9 mouse cellular contexts compared by ENCODE assay signal in the genomic region with DNA sequence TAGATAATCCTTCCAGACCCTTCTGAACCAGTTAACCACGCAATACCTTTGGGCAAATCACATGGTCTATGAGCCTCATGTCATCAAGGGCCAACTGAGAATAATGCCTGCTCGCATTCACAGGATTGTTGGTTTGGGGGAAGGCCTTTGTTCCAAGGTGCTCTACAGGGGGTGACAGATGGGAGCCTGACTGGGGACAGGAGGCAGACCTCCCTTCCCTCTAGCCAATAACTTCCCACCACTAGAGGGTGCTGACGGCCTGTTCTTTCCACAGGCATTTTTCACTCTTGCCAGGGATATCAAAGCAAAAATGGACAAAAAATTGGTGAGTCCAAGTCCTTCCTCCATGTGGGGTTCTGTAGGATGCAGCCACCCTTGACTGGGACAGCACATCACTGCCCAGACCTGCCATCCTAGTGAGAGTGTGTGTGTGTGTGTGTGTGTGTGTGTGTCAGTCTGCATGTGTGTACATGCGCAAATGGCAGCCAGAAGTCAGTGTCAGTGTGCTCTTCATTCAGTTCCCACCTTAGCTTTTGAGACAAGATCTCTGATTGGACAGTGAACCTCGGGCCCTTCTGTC. TPM values are rescaled to one million over a fixed set of nuclear protein-coding genes. Genes with fewer than 3 reads are reported as not detected.
A peak's percentile ranks its signal among the peaks of the same experiment; 100 is the strongest.
DNase-seq lines count a peak whose midpoint lies in the region; ATAC-seq and TF ChIP-seq lines count a peak whose summit lies in the region.
"Had no signal": no experiment of that assay in that cellular context is flagged by ENCODE, and none has a peak within 500 bp of the region (broad histone marks: within the 10 kb centered on the region; RNA-seq: fewer than 3 reads in every experiment).

No protein-coding gene starts in this region.

- no peak overlapping the region for H3K27ac ChIP-seq in MEL (ENCODE audit: control insufficient read depth, low read depth, low read length)
- no peak overlapping the region for H3K27ac ChIP-seq in forebrain, embryonic 11.5 days (ENCODE audit: low read depth, low read length)

- intact Hi-C loops in heart, postnatal 14 days (cut with DNase I), result loop anchor here (2.0 to 5.0 kb wide), 4 partner anchors 45 to 189 kb away; a partner anchor contains a TSS

- no peak overlapping the region for H3K4me2 ChIP-seq in forebrain, embryonic 11.5 days (ENCODE audit: low read depth, low read length, severe bottlenecking)

- TF ChIP-seq RAD21 in MEL (IDR thresholded peaks at IDR 0.05; ENCODE audit: low read depth, low read length), result peak; percentile 59

- no peaks in the 10 kb centered on the region; a peak in 1 of 4 replicates for H3K4me1 ChIP-seq in MEL (ENCODE audit: control insufficient read depth in 1 of 2, insufficient read depth in 2 of 2, low read length in 2 of 2)
- H3K4me1 ChIP-seq in forebrain, embryonic 11.5 days (replicated peaks; ENCODE audit: control insufficient read depth, insufficient read depth, low read length), result no peaks in the 10 kb centered on the region
- no peaks in the 10 kb centered on the region for H3K4me1 ChIP-seq in lung, adult 2 months (ENCODE audit: control insufficient read depth, insufficient read depth, low read length)

- H3K9me3 ChIP-seq in MEL (replicated peaks; ENCODE audit: insufficient read depth, low read length), result no peaks in the 10 kb centered on the region
- no peaks in the 10 kb centered on the region for H3K9me3 ChIP-seq in forebrain, embryonic 11.5 days (ENCODE audit: control insufficient read depth, low read length)

- no peak overlapping the region for H3K4me3 ChIP-seq in MEL (ENCODE audit: control insufficient read depth in 1 of 2, insufficient read depth in 1 of 2, low read depth in 2 of 2, low read length in 2 of 2)
- no peak overlapping the region for H3K4me3 ChIP-seq in forebrain, embryonic 11.5 days (ENCODE audit: low read depth, low read length)
- H3K4me3 ChIP-seq in lung, adult 2 months (replicated peaks; ENCODE audit: extremely low read depth, low read depth, low read length), result no peak overlapping the region

- H3K79me2 ChIP-seq in MEL (ENCODE audit: control insufficient read depth, insufficient read depth, low read length, poor library complexity), result no peaks in the 10 kb centered on the region

- H3K36me3 ChIP-seq in MEL (ENCODE audit: control insufficient read depth in 1 of 2, insufficient read depth in 2 of 2, low read length in 2 of 2), result peaks cover 0 to 3% of the 10 kb centered on the region in 2 experiments; a peak in 1 of 4 replicates
- H3K36me3 ChIP-seq in forebrain, embryonic 11.5 days (ENCODE audit: control insufficient read depth, insufficient read depth, low read length), result no peaks in the 10 kb centered on the region; the same call in 1 of the 2 replicates

- peak; percentile 64 for DNase-seq in MEL (ENCODE audit: low read depth, low spot score)
- DNase-seq in c-Kit-positive CD71-positive TER-119-negative erythroid progenitor cells, embryonic 14.5 days (ENCODE audit: low read depth), result peak; percentile 56
- peak; percentile 71 for DNase-seq in forebrain, embryonic 11.5 days (ENCODE audit: low spot score)
- peak; percentile 78 to 88 for DNase-seq in heart, postnatal 14 days
- peak; percentile 84 for DNase-seq in kidney, postnatal 4 days
- DNase-seq in lung, adult 2 months, result peak; percentile 69
- DNase-seq in thymus, postnatal 10 days (ENCODE audit: low spot score in 2 of 2), result peak; percentile 36 to 80

- ATAC-seq in forebrain, embryonic 11.5 days (replicated peaks; ENCODE audit: low FRiP score), result peak; percentile 62
- ATAC-seq in neutrophil, adult 5-6 weeks (ENCODE audit: extremely low read depth, insufficient number of reproducible peaks, low FRiP score, poor library complexity, severe bottlenecking), result peak; percentile 55

- no peaks in the 10 kb centered on the region for H3K27me3 ChIP-seq in MEL (ENCODE audit: control insufficient read depth in 1 of 2, insufficient read depth in 2 of 2, low read length in 2 of 2)
- no peaks in the 10 kb centered on the region for H3K27me3 ChIP-seq in forebrain, embryonic 11.5 days (ENCODE audit: control insufficient read depth, insufficient read depth, low read length)

- TF ChIP-seq POLR2A in MEL (IDR thresholded peaks at IDR 0.05; ENCODE audit: control insufficient read depth in 1 of 2, insufficient read depth in 1 of 2, low read depth in 1 of 2, low read length in 2 of 2, poor library complexity in 1 of 2), result no peak
- TF ChIP-seq POLR2A in lung, adult 2 months (IDR thresholded peaks at IDR 0.05; ENCODE audit: borderline replicate concordance, extremely low read depth, low read depth, low read length), result no peak

- TF ChIP-seq EP300 in MEL (IDR thresholded peaks at IDR 0.05; ENCODE audit: low read depth in 1 of 2, low read length in 2 of 2), result no peak

- no peak overlapping the region for H3K9ac ChIP-seq in MEL (ENCODE audit: control insufficient read depth, low read depth, low read length, poor library complexity, severe bottlenecking)
- H3K9ac ChIP-seq in forebrain, embryonic 11.5 days (ENCODE audit: low read length), result no peak overlapping the region

- 68% methylated on average over 5 of the region's 5 CpGs for WGBS in forebrain, embryonic 11.5 days
- WGBS in lung, adult 2 months, result 60% methylated on average over 5 of the region's 5 CpGs

- peak; percentile 45 to 66 (median 63) for TF ChIP-seq CTCF in MEL (IDR thresholded peaks at IDR 0.05 in 2 of 3, conservative IDR thresholded peaks at IDR 0.05 in 1 of 3; ENCODE audit: control insufficient read depth in 1 of 3, insufficient read depth in 1 of 3, low read depth in 2 of 3, low read length in 3 of 3, poor library complexity in 1 of 3, severe bottlenecking in 1 of 3)
- peak; percentile 80 for TF ChIP-seq CTCF in lung, adult 2 months (IDR thresholded peaks at IDR 0.05; ENCODE audit: insufficient read depth, low read length)

TF ChIP-seq in MEL, 35 proteins besides CTCF, POLR2A, EP300 and RAD21:
- no peak for TF ChIP-seq SIN3A (IDR thresholded peaks at IDR 0.05; ENCODE audit: low read length)
- TF ChIP-seq MAZ (IDR thresholded peaks at IDR 0.05; ENCODE audit: low read depth, low read length), result no peak
- no peak for TF ChIP-seq CHD2 (IDR thresholded peaks at IDR 0.05; ENCODE audit: low read length)
- 0 out of 2 replicates have a peak, but pooled peaks have one; percentile 41 for TF ChIP-seq ZC3H11A (IDR thresholded peaks at IDR 0.05; ENCODE audit: low read depth, low read length)
- peak; percentile 58 for TF ChIP-seq SMC3 (IDR thresholded peaks at IDR 0.05; ENCODE audit: low read depth, low read length)
- TF ChIP-seq NELFE (IDR thresholded peaks at IDR 0.05; ENCODE audit: low read depth, low read length), result no peak
- no peak for TF ChIP-seq USF2 (IDR thresholded peaks at IDR 0.05; ENCODE audit: borderline replicate concordance in 1 of 2, insufficient read depth in 1 of 2, low read depth in 1 of 2, low read length in 2 of 2)
- no peak for TF ChIP-seq MEF2A (IDR thresholded peaks at IDR 0.05; ENCODE audit: extremely low read depth, insufficient replicate concordance, low read depth, low read length, poor library complexity, severe bottlenecking)

RNA-seq across cellular contexts. Expression of a gene that starts 12.0 kb away (rescaled TPM):
- 0.04 TPM in 1 of 2 replicates, not detected in the other for total RNA-seq in MEL (2012; rRNA removed)
- polyA plus RNA-seq in MEL (2012; ENCODE audit: insufficient read depth in 1 of 2, insufficient read length in 2 of 2, low read depth in 1 of 2, low replicate concordance in 2 of 2, missing spikeins in 1 of 2), result under 1 TPM in 1 of 2 experiments, not detected in 1; 0.13 TPM
- not detected in 2 replicates for polyA plus RNA-seq in forebrain, embryonic 11.5 days (2014; fragmentation: Nextera tagmentation; extraction: Ambion mirVana)
- under 1 TPM in 1 of 2 experiments, not detected in 1; 0.17 TPM for total RNA-seq in heart, postnatal 14 days (2021)
- polyA plus RNA-seq in lung, adult 2 months (2012; rRNA removed), result 1.6 and 1.8 TPM in 2 replicates
- total RNA-seq in neutrophil, adult 5-6 weeks (2017), result 38.6 and 47.4 TPM in 2 replicates
- polyA plus RNA-seq: heart, embryonic 14.5 days had no signal

RNA-seq across cellular contexts. Expression of a gene that starts 16.4 kb away (rescaled TPM):
- total RNA-seq in MEL (2012; rRNA removed), result 95.2 and 97.4 TPM in 2 replicates
- 100 to 1,000 TPM in 1 of 2 experiments, not detected in 1; 139 TPM for polyA plus RNA-seq in MEL (2012; ENCODE audit: insufficient read depth in 1 of 2, insufficient read length in 2 of 2, low read depth in 1 of 2, low replicate concordance in 2 of 2, missing spikeins in 1 of 2)
- 90.5 and 110 TPM in 2 replicates for polyA plus RNA-seq in forebrain, embryonic 11.5 days (2014; fragmentation: Nextera tagmentation; extraction: Ambion mirVana)
- 10 to 100 TPM; 28.2 to 28.6 TPM for total RNA-seq in heart, postnatal 14 days (2021)
- 39.1 and 67.4 TPM in 2 replicates for polyA plus RNA-seq in lung, adult 2 months (2012; rRNA removed)
- 510 and 563 TPM in 2 replicates for total RNA-seq in neutrophil, adult 5-6 weeks (2017)

RNA-seq across cellular contexts. Expression of a gene that starts 35.2 kb away (rescaled TPM):
- not detected in 2 replicates for total RNA-seq in MEL (2012; rRNA removed)
- polyA plus RNA-seq in MEL (2012; ENCODE audit: insufficient read depth in 1 of 2, insufficient read length in 2 of 2, low read depth in 1 of 2, low replicate concordance in 2 of 2, missing spikeins in 1 of 2), result not detected
- 0.25 TPM in 1 of 2 replicates, not detected in the other for polyA plus RNA-seq in forebrain, embryonic 11.5 days (2014; fragmentation: Nextera tagmentation; extraction: Ambion mirVana)
- not detected for total RNA-seq in heart, postnatal 14 days (2021)
- 0.25 TPM in 1 of 2 replicates, not detected in the other for polyA plus RNA-seq in lung, adult 2 months (2012; rRNA removed)
- total RNA-seq in neutrophil, adult 5-6 weeks (2017), result 1.6 and 1.7 TPM in 2 replicates
- polyA plus RNA-seq: heart, embryonic 14.5 days had no signal

RNA-seq across cellular contexts. Expression of a gene that starts 36.0 kb away (rescaled TPM):
- not detected in 2 replicates for total RNA-seq in MEL (2012; rRNA removed)
- polyA plus RNA-seq in MEL (2012; ENCODE audit: insufficient read depth in 1 of 2, insufficient read length in 2 of 2, low read depth in 1 of 2, low replicate concordance in 2 of 2, missing spikeins in 1 of 2), result not detected
- polyA plus RNA-seq in forebrain, embryonic 11.5 days (2014; fragmentation: Nextera tagmentation; extraction: Ambion mirVana), result not detected in 2 replicates
- not detected for total RNA-seq in heart, postnatal 14 days (2021)
- not detected in 2 replicates for polyA plus RNA-seq in lung, adult 2 months (2012; rRNA removed)
- total RNA-seq in neutrophil, adult 5-6 weeks (2017), result not detected in 2 replicates
- polyA plus RNA-seq: heart, embryonic 14.5 days had no signal

RNA-seq across cellular contexts. Expression of a gene that starts 42.1 kb away (rescaled TPM):
- 42.2 and 45.5 TPM in 2 replicates for total RNA-seq in MEL (2012; rRNA removed)
- polyA plus RNA-seq in MEL (2012; ENCODE audit: insufficient read depth in 1 of 2, insufficient read length in 2 of 2, low read depth in 1 of 2, low replicate concordance in 2 of 2, missing spikeins in 1 of 2), result 10 to 100 TPM in 1 of 2 experiments, not detected in 1; 45.9 TPM
- polyA plus RNA-seq in forebrain, embryonic 11.5 days (2014; fragmentation: Nextera tagmentation; extraction: Ambion mirVana), result 74.2 and 76.0 TPM in 2 replicates
- total RNA-seq in heart, postnatal 14 days (2021), result 10 to 100 TPM; 21.4 to 24.4 TPM
- polyA plus RNA-seq in lung, adult 2 months (2012; rRNA removed), result 35.9 and 50.0 TPM in 2 replicates
- total RNA-seq in neutrophil, adult 5-6 weeks (2017), result 259 and 282 TPM in 2 replicates

Comparison
In these comparisons a context has a peak if more than half of its experiments do, and no peak if none do; other contexts are left out.
1. RNA of a gene that starts 12.0 kb away (total RNA-seq): 38.6 to 47.4 TPM in neutrophil, adult 5-6 weeks; 0.17 TPM in heart, postnatal 14 days and 0.04 TPM in MEL; every median in the first group is over 10 times any median in the second.
2. Peak in every context shown above with its lines, with median percentiles within 50 percentile points of each other: DNase-seq.